Mouse (Mus musculus): ENCODE measurements around the gene Ccdc82.

DNA sequence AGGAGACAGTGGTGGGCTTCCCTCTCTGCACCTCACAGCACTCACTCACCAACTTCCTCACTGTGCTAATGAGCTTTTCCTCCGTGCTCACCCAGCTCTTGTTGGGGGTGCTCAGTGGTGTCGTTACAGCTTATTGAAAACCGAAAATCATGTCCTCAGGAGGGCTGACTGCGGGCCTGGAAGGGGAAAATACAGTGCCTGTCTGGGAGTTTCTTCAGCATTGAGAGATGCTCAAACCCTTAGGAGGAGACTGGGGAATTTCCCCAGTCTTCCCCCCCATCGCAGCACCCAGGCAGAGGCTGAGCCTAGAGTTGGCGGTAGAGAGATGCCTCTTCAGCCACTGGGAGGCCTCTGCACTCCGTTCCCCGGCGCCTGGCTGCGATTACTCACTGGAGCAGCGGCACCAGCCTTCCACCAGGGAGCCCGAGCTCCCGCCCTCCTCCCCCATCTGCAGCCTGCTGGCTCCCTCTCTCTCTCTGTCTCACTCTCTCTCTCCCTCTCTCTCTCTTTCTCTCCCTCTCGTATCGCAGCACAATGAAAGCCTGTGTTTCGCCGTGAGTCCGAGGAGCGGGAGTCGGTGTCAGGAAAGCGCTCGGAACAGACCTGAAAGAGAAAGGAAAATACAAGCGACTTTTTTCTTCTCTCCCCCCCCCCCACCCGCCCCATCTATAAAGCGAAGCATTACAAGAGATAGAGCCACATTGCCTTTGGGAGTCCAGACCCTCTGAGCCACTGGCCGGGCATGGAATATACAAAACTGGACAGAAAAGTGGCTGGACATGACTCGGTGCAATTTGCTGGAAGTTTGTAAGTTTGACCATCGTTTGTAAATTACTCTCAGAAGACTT lies 49.7 kb downstream of the Ccdc82 start:
- TF ChIP-seq TAL1 (IDR thresholded peaks at IDR 0.05; ENCODE audit: low read length) (no peak), GATA1 (IDR thresholded peaks at IDR 0.05; ENCODE audit: low read length) (no peak)

All from erythroblast, embryonic 14.5 days (primary cell).